Mouse (Mus musculus) lung, postnatal 0 days (tissue): Measurements from ENCODE around the gene Frat2.

Experiments
- CTCF ChIP-seq: IDR thresholded peaks from 2 replicates; pipeline ENCODE4 v1.5.1; 2016; ENCODE audit warnings: antibody characterized with exemption, mild to moderate bottlenecking
- EP300 ChIP-seq: IDR thresholded peaks from 2 replicates; pipeline ENCODE4 v1.6.1; 2016; ENCODE audit warnings: antibody characterized with exemption, mild to moderate bottlenecking, control low read depth

DNA sequence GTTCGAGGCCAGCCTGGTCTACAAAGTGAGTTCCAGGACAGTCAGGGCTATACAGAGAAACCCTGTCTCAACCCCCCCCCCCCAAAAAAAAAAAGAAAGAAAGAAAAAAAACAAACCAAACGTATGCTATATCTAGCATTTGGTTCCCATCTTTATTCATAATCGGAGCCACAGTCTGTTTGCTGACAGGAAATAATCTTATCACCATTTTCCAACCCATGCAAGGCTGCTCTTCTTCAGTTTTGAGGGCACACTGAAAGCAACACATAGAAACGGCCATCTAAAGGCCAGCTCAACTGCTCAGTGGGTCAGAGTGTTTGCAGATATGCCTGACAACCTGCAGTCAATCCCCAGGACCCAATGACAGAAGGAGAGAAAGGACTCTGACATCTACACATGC is 4.5 kb upstream of the Frat2 start:
- no peak for TF ChIP-seq CTCF
- TF ChIP-seq EP300, result no peak
